Mouse (Mus musculus): ENCODE measurements at regions not wholly inside any gene's neighbourhood (a gene's known extent, or its start where the extent isn't known, plus 50 kb on each side); places are given as distances from the start of the nearest gene placed in this dataset.

DNA sequence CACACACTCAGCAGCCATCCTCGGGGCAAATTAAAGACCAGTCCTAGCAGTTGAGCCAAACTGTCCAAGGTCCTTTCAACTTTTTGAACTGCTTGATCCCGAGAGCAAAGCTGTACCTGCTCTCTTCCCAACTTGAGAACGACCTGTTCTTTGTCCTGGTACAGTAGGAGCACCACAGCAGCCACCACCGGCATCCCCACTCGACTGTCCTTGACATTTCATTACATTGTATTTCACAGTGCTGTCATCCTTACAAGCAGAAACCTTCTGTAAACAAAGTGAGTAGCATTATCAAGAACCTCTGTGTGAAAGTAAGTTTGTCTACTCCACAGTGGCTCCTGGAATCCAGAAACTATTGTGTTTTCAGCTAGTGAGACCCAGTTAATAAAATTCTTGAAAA lies 240.2 kb upstream of the Zfp462 start:
- no peak for DNase-seq

DNA sequence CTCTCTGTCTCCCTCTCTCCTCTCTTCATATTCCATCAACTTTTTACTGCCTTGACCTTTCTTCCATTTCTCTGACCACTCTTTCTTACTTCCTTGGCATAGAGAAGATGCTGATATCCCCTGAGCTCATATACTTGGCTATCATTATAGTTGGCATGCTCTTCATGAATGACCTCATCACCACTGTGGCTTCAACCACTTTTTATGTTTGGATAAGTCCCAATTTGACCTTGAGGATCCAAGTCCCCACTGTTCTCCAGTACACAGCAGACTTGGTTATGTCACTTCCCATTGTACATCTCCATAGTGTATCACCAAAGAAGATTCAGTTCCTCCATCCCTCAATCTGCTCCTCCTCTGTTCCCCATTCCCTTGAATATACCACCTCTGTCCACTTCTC lies 235.1 kb upstream of the Zfp462 start:
- DNase-seq = no peak

DNA sequence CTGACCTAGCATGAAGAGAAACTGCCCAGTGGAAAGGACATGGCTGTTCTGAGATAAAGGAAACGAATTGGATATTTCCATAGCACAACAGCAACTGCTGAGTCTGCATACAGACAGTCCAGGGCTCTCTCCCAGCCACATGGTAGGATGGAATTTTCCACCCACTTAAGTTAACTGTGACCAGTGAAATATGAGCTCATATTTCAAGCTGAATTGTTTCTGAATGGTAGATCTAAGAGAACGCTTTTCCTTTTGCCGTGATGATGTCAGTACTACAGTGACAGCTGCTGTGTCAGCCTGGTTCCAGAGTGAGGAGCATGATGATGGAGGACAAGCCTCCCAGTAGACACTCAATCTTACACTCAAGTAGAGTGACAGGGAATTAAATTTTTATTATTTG lies 231.9 kb upstream of the Zfp462 start:
- DNase-seq = no peak

DNA sequence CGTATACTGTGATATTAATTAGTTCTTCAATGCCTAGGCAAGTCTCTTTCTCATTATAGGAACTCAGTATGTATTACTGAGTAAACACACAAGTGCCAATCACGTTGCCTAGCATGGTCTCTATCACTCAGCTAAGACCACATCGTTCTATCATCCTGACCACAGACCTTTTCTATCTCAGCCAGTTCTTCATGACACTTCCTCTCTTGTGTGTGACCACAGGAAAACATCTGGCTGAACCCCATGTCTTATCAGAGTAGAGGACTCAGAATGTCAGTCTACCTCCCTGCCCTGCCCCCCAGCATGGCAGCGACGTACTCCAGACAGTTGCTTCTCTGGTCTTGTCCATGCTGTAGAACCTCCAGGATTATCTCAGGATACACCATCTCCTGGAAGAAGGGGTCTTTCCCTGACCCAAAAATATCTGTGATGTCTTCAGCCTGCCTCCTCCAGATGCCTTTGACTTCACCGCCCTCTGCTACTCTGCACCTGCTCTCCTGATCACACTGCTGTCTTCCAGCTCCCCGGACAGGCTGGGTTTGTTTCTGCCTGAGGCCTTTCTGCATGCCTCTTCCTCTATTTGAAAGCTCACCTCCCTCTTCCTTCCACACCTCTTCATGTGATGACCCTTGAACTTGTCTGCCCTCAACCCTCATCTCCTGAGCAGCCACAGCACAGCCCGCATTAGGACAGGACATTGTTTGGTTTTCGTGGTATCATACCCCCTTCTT lies 230.1 kb upstream of the Zfp462 start:
- DNase-seq = no peak

DNA sequence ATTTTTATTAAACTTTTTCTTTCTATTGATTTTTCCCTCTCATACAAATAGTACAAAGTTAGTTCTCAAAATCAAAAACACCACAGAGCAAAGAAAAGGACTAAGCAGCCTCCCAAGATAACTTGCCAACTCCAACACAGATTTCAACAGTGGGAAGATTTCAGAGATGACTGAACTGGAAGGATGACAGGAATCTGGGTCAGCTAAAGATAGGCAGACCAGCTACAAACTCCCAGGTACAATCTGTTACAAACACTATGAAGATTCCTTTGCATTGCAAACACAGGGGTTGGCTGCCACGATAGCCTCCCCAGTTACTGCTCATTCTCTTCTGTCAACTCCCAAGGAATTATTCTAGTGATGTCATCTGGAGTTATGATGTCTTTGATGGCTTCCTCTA lies 226.8 kb upstream of the Zfp462 start:
- peak in 1 of 2 experiments; percentile 8 for DNase-seq

DNA sequence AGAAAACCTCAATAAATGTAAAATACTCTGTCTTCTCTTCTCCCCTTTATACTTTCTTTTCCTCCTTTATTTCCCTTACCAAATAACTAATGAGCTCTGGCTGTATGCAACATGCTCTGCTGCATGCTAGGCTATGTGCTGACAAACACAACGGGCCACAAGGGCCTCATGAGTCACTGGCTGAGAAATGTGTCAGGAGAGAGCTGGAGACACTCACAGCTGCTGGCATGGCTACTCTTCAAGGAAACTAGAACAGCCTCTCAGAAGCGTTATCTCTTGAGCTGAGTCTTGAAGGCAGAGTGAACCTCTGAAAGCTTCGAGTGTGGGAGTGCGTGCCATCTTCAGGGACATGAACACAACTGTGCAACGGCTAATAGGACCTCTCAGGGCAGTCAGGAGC lies 205.8 kb upstream of the Zfp462 start:
- DNase-seq = no peak

DNA sequence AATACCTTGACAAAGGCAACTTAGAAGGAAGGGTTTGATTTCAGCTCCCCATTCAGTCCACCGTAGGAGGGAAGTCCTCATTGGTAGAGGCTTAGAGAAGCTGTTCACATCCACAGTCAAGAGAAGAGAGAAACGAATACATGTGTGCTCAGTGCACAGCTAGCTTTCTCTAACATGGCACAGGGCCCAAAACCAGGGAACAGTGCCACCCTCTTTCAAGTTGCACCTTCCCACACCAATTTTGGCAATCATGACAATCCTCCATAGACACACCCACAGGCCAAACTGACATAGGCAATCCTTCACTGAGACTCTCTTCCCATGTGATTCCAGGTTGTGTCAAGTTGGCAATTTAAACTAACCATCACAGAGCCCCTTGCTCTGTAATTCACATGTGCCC lies 193.4 kb upstream of the Zfp462 start:
- no peak for DNase-seq

DNA sequence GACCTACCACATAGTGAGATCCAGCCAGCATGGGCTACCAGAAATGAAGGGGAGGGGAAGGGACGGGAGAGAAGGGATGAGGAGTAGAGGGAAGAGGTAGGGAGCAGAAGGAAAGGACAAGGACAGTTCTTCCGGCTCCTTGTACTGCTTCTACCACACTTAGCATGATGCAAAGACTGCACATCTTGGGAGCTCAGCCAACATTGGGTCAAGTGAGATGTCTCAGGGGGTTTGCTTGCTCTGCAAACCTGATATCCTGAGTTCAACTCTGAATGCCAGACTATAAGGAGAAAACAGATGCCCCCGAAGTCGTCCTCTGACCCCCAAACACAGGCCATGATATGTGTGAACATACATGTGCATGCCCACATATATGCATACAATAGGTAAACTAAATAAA lies 188.4 kb upstream of the Zfp462 start:
- DNase-seq = no peak

DNA sequence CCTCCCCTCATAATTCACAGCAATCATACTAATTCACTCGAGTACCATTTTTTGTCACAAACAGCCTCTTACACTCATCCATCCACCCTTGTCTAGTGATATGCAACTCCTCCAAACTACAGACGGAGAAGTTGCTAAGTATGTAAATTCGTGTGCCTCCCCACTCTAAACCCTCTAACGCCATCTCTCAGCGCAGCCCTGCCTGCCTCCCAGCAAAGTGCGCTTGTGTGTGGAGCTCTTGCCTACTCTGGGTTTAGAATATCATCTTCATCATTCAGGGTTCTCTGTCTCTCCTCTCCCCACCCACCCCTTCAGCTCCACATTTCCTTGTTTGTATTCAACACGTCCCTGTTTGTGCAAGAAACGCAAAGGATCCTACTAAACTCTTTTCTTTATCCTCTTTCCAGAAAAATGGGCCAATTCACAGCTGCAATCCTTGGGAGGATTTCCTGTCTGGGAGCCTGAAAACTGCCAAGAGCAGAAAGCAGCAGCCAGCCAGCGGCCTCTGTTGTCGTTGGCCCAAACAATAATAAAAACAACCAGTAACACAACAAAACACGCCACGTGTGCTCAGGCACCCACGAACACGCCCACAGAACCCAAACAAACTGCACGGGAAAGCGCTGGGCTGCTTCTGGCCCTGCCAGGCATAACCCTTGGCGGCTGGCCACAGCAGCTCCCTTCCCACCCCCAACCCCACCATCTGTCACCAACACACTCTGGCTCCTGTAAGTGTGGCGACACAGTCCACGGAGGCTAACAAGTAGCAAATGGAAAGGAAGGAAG lies 186.9 kb upstream of the Zfp462 start:
- DNase-seq = peak; percentile 82 to 90

DNA sequence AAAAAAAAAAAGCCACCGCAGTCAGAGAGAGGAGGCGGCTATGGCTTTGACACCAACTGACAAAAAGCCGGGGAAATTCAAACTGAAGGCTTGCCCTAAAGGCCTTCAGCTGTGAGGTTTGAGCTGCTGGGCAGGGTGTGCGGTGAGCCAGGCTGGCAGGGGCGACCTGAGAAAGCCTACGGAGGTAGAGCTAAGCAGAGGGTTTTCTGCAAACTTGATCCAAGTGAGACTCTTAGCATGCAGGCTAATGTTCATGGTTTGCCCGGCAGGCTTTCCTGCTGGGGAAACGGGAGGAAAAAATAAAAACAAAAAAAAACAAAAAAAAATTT lies 186.4 kb upstream of the Zfp462 start:
- DNase-seq = no peak

DNA sequence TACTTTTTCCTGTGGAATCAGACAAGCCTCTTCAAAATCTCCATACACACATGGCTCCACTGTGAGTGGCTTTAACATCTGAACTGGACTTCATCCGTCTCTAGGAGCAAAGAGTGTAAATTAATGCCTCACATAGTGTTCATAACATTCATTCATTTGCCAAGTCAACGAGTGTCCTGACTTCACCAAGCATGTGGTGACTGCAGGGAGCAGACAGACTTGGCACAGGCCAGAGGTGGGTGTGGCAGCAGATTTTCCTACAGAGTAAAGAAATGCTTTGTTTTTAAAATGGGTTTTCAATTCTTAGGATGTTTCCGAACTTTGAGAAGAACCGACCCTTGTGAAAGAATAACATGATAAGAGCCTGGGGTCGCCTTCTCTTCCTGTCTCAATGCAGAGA lies 183.6 kb upstream of the Zfp462 start:
- DNase-seq = peak; percentile 55 to 72

DNA sequence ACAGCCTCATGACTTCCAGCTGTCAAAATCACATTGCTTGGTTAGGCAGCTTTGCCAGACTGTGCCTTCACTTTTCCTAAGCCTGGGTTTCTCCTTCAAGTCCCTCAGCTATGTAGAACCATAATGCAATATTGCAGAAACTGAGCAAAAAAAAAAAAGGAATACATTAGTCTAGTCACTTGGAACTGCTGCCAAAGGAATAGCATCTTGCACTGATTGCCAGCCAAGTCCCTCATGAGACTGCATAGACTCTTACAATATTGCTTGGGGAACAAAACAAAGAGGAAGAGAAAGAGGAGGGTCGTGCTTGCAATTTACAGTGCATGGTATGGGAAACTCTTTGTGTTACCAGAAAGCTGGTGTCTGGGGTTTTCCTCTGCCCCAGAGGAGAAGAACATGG lies 179.8 kb upstream of the Zfp462 start:
- no peak for DNase-seq

DNA sequence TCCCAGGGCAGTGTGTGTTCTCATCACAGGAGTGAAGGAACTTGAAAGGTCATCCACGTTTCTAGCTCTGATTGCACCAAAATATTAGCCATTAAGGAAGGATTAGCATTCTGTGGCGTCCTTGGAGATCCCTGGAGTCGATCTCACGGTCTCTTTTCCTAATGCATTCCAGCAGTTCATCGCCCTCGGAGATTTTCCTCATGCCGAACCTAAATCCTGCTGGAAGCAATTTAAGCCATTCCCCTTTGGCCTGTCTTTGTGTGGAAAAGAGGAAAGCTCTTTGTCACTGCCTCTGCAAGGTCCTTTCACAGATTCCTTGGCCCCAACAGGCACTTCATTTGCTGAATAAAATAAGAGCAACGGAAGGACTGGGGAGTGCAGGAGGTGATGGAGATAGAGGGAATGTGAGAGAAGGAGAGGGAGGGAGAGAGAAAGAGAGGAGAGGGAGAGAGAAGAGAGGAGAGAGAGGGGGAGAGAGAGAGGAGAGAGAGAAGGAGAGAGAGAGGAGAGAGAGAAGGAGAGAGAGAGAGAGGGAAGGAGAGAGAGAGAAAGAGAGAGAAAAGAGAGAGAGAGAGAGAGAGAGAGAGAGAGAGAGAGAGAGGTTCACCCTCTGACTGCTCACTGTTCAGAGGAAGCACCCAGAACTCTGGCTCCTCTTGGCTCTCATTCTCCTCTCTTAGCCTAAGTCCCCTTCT lies 177.2 kb upstream of the Zfp462 start:
- no peak for DNase-seq

DNA sequence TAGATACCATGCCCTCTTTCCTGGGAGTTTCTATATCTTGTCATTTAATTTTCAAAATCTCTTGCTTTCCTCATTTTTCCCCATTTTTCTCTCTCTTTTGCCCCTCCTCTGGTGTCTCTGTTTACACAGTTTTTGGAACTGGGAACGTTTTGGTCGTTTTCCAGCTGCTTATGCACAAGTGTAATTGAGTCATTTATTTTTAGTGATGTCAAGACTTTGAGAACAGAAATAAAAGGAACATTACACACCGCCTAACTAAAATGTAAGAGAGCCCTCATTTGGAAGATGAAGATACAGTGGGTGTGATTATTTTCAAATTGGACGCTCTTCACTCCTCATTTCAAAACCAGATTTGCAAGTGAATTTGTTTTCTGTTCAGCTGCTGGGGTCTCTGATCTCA lies 176.0 kb upstream of the Zfp462 start:
- DNase-seq = no peak

DNA sequence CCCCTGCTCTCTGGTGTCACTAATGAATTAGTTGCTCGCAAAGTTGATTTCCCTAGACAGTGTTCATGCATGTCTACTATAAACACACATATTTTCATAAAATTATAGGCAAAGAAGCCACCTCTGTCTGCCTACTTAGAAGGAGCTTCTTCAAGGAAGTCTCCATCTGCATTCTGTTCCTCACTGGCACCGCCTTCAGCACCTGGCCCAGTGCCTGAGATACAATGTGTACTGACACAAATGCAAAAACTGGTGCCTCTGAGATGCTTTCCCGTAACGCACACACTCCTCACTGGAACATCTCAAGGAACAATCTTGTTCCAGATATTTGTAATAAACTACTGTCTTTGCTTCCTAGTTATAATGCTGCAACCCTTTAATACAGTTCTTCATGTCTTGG lies 170.8 kb upstream of the Zfp462 start:
- DNase-seq = peak; percentile 19 to 58

DNA sequence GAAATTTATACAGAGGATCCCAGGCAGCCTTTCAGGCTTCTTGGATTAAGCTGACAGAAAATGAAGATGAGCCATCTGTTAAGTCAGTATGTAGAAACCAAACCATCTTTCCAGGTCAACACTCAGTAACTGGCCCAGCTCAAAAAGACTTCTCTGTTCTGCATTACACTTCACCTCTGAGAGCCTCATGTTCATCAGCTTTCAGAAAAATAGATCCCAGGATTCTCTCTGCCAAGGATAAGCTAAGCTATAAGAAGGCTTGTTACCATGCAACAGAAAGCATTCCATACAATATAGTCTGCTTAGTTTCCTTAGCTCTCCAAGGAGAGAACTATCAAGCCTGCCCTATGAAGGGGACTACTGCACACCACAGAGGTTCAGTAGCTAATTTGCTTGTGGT lies 170.1 kb upstream of the Zfp462 start:
- DNase-seq = no peak

DNA sequence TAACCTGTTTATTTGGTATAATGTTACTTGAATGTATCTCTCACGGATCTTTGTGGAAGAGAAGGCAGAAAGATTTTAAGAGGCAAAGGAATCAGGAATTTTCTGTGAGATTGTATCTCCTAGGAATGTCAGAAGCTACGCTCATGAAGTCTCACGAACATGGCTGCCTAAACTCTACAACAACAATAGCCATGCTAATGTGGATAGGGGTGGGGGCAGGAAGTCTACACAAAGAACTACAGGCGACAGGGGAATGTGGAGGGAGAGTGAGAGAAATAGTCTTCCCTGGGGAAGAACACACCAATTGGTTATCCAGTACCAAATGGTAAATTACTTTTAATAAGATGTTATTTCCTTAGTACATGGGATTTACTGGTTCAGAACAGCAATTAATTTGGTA lies 164.3 kb upstream of the Zfp462 start:
- DNase-seq = no peak

DNA sequence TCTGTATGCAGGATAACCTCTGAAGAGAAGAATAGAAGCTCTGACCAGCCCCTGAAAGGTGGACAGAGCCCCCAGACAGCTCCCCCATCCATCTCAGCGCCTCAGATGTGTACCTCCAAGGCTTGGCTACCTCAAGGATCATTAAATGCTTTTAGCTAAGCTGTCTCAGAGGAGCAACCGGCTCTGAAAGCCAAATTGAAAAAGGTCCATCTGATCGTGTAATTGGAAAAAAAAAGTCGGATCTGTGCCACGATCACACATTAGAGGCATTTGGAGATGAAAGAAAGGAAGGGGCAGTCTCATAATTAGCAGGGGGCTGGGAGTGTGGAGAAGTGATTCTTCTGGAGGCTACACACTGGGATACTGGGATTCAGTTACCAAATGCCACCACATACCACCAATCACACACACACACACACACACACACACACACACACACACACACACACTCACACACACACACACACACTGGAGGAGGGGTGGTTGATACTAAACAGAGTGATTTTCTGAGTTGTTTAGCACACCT lies 153.6 kb upstream of the Zfp462 start:
- DNase-seq = no peak

DNA sequence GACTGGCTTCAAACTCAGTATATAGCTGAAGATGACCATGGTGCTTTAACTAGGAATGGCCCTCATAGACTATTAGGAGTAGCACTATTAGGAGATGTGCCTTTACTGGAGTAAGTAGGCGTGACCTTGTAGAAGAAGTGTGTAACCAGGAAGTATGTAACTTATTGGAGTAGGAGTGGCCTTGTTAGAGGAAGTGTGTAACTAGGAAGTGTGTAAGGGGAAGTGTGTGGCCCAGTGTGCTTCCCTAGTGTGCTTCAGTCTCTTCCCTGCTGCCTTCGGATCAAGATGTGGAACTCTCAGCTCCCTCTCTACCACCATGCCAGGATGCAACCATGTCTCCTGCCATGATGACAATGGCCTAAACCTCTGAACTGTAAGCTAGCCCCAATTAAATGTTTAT lies 151.0 kb upstream of the Zfp462 start:
- DNase-seq = no peak

DNA sequence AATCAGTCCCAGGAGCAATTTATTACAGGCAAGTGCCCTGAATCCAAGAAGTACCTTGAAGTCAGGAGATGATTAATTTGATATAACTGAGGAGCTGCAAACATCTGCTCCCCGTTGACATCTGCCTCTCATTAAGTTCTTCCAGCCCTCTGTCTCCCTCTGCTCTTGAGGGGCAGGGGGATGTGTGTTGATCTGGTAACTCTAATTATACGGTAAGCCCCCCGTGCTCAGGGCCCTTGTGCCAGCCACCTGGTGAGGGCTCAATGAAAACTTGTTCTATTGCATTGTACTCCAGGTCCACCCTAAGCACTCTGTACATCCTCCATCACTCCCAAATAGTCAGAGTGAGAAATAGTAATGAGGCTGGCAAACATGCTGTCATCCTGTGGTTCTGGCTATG lies 149.6 kb upstream of the Zfp462 start:
- no peak for DNase-seq

DNA sequence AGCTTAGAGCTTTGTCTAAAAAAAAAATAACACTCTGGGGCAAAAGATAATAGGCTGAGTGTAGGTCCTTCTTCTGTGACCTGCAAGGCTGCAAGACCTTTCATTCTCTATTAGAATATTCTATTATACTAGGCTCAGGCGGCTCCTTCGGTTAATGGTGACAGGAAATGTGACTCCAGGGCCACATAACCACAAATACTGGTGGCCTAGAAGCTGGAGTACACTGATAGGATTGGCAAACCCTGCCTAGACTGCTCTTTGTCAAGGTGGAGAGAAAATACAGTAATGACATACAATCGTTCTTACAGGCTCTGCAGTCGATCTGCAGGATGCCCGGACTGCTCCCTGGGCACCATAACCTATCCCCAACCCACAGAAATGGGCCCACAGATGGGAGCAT lies 146.3 kb upstream of the Zfp462 start:
- DNase-seq = no peak

DNA sequence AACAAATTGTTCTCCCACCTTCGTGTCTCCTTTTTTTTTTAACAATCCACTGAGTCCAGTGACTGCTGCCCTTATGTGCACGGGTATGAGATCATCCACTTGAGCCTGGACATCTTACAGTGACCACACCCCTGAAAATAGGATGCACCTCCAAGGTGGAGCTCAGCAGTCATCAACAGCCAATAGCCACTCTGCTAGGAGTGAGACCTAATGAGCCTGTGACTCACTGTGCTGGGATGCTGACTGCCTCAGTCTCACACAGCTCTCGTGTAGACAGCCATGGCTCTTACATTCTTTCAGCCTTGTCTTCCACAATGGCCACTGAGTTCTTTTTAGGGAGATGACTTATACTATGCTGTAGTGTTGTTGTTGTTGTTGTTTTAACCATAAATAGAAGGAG lies 133.7 kb upstream of the Zfp462 start:
- no peak for DNase-seq

DNA sequence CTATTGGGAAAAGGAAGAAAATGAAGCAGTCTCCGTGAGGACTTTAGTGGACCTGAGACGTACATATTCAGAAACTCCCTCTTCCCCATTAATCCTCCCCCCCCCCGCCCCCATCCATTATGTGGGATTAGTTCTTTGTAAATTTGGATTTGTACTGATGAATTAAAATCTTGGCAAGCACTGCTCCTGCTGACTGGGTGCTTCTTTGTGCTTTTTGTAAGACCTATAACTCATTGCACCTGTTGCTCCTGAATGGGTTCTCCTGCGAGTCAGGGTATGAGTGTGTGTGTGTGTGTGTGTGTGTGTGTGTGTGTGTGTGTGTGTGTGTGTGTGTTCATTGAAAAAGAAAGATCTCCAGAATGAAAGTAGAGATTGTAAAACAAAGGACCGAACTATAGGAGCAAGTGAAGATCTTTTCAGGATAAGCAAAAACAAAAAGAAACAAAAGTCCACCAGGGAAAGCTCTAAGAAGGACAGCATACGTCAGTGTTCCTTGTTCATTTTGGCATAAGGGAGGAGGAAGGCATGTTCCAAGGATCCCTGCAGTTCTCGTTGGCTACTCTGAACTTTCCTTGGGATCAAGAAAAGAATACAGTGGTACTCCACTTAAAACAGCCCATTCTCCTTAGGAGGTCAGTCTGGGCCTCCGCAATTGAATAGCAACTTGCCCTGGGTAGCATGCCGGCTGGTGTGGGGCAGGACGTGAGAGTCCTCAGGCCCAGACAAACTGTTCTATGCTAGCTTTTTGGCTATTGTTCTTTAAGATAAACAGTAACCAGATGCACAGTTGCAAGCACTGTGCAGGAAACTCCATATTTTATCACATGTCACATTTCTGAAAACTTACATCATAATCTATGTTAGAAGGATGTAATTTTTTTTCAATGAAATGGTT lies 131.9 kb upstream of the Zfp462 start:
- no peak for DNase-seq

All from cerebellum, postnatal 25 days (tissue).